Mouse (Mus musculus): Measurements from ENCODE around the gene Cbll1. TPM values are rescaled to one million over a fixed set of nuclear protein-coding genes. Genes with fewer than 3 reads are reported as not detected.

The Cbll1 gene
- 11.9 and 16.5 TPM in 2 replicates for polyA plus RNA-seq (2015; fragmentation: Nextera tagmentation; extraction: Ambion mirVana)

DNA sequence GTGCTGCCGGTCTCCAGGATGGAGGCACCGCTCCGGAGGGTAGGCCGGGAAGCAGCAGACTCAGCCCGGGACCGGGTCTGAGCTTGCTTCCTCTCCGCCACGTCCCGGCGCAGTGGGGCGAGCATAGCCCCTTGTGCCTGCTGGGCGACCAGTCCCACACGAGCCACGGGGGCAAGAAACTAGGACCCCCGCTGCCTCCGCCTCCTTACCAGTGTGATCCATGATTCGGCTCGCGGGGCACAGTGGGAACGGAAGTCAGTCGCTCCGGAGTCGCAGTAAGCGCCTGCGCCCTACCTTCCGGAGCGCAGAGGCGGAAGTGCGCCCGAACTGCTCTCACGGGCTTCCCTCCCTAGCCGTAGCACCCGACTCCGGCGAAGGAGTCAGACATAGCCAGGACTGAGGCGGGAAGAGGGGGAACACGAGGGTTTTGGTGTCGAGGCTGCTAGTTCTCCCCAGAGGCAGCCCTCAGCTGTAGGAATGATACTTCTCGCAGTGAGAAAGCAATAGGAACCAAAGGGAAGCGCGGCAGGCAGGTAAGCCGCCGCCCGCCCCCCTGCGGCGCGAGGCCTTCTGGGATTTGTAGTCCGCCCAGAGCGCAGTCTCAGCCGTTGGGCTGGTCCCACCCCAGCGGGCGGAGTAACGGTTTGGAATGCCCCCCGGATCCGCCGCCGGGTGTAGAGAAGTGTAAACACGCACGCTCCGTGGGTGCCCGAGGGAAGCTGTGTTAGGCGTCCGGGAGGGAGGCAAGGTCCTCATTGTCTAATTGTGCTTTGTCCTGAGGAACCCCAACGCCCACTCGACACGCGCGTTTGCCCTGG lies at the start of gene Cbll1:
Gene Cbll1, minus strand, starts transcription at position 303 of the 818 bp plus-strand sequence.
- Histone ChIP-seq H3K9me3 (ENCODE audit: low read length) (no peaks in the 10 kb centered on the region), H3K4me3 (ENCODE audit: low read length) (peak within 1 kb of the TSS; percentile 73), H3K9ac (replicated peaks; ENCODE audit: low read length) (peak within 1 kb of the TSS; percentile 88), H3K4me1 (ENCODE audit: insufficient read depth, low read length) (peaks cover 12% of the 10 kb centered on the region), H3K27me3 (ENCODE audit: insufficient read depth, low read length) (no peaks in the 10 kb centered on the region), H3K27ac (ENCODE audit: low read length) (peak within 1 kb of the TSS; percentile 93), H3K4me2 (replicated peaks; ENCODE audit: low read depth, low read length) (peak within 1 kb of the TSS; percentile 87), H3K36me3 (ENCODE audit: insufficient read depth, low read length) (peaks cover under 1% of the 10 kb centered on the region; the same call in 1 of the 2 replicates)
- peak; percentile 99 for ATAC-seq (ENCODE audit: low FRiP score, low TSS enrichment)
- WGBS, result under 1% methylated on average over 68 of the region's 68 CpGs

DNA sequence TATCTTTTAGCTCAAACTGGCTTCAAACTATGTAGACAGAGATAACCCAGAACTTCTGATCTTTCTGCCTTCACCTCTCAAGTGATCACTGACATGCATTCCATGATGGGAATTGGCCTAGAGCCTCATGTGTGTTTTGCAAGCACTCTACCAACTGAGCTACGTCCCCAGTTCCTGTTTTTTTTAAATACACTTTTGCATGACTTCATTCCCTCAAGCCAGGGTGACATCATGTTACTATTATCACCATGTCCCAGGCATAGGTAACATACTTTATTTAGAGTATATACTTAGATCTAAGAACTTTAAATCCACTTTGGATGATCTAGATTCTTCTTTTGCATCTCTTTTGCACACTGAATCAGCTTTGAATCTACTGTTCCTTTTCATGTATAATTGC lies 46.6 kb upstream of the Cbll1 start:
- WGBS, result 71% methylated on average over 1 of the region's 1 CpGs
- Histone ChIP-seq H3K36me3 (ENCODE audit: insufficient read depth, low read length) (no peaks in the 10 kb centered on the region), H3K27ac (ENCODE audit: low read length) (no peak overlapping the region), H3K9ac (replicated peaks; ENCODE audit: low read length) (no peak overlapping the region), H3K4me3 (ENCODE audit: low read length) (no peak overlapping the region), H3K27me3 (ENCODE audit: insufficient read depth, low read length) (no peaks in the 10 kb centered on the region), H3K4me1 (ENCODE audit: insufficient read depth, low read length) (no peaks in the 10 kb centered on the region), H3K4me2 (replicated peaks; ENCODE audit: low read depth, low read length) (no peak overlapping the region), H3K9me3 (ENCODE audit: low read length) (no peaks in the 10 kb centered on the region)
- ATAC-seq (ENCODE audit: low FRiP score, low TSS enrichment), result no peak

DNA sequence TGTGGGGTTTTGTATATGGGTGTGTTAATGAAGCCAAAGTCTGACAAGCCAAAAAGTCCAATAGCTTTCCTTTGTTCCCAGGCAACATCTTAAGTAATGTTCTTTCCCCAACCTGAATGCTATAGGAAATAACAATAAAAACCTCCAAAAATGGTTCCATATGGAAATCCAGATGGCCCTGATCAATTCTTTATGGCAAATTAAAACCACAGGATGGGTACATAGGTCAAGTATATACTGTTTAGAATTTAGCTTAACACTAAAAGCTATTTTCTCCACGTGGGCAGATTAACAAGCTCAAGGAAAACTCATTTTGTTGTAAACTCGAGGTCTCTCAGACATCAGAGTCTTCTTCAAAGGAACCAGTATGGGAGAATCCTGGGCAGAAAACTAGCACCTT lies 45.8 kb upstream of the Cbll1 start:
- no peaks in the 10 kb centered on the region for H3K27me3 ChIP-seq (ENCODE audit: insufficient read depth, low read length)
- WGBS, result 43% methylated on average over 2 of the region's 2 CpGs
- H3K4me2 ChIP-seq (replicated peaks; ENCODE audit: low read depth, low read length), result no peak overlapping the region

DNA sequence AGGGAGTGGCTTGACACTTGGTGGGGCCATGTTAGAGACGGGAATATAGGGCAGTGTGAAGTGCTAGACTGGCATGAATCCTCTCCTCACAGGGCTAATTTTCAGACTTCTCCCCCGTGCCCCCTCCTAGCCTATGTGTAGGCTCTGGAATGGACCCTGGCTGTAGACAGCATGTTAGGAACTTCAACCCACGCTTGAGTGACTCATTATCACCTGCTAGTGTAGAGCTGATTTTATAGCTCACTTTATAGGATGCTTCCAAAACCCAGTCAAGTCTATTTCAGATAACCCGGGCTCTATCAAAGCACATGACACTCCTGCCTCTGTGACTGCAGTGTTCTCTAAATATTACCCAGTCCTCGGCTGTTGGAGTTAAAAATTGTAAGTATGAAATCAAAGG lies 42.1 kb upstream of the Cbll1 start:
- Histone ChIP-seq H3K4me3 (ENCODE audit: low read length) (no peak overlapping the region), H3K27ac (ENCODE audit: low read length) (no peak overlapping the region), H3K4me2 (replicated peaks; ENCODE audit: low read depth, low read length) (no peak overlapping the region), H3K4me1 (ENCODE audit: insufficient read depth, low read length) (no peaks in the 10 kb centered on the region), H3K27me3 (ENCODE audit: insufficient read depth, low read length) (no peaks in the 10 kb centered on the region), H3K9ac (replicated peaks; ENCODE audit: low read length) (no peak overlapping the region), H3K9me3 (ENCODE audit: low read length) (no peaks in the 10 kb centered on the region), H3K36me3 (ENCODE audit: insufficient read depth, low read length) (no peaks in the 10 kb centered on the region)
- WGBS, result 72% methylated on average over 5 of the region's 5 CpGs
- no peak for ATAC-seq (ENCODE audit: low FRiP score, low TSS enrichment)

More for the DNA sequence above, 45.8 kb upstream of the Cbll1 start:
- no peak for ATAC-seq (ENCODE audit: low FRiP score, low TSS enrichment)
- Histone ChIP-seq H3K36me3 (ENCODE audit: insufficient read depth, low read length) (no peaks in the 10 kb centered on the region), H3K9ac (replicated peaks; ENCODE audit: low read length) (no peak overlapping the region), H3K9me3 (ENCODE audit: low read length) (no peaks in the 10 kb centered on the region), H3K4me1 (ENCODE audit: insufficient read depth, low read length) (no peaks in the 10 kb centered on the region), H3K4me3 (ENCODE audit: low read length) (no peak overlapping the region), H3K27ac (ENCODE audit: low read length) (no peak overlapping the region)

DNA sequence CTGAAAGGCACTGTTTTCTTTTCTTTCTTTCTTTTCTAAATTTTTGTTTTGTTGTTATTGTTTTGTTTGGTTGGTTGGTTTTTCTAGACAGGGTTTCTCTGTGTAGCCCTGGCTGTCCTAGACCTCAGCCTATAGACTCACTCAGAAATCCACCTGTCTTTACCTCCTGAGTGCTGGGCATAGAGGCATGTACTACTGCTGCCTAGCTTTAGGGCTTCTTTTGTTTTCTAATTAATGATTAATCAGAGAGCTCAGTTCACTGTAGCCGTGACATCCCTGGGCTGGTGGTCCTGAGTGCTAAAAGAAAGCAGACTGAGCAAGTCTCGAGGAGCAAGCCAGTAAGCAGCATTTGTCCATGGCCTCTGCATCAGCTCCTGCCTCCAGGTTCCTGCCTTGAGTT lies 40.4 kb upstream of the Cbll1 start:
- no peak overlapping the region for H3K4me2 ChIP-seq (replicated peaks; ENCODE audit: low read depth, low read length)
- H3K36me3 ChIP-seq (ENCODE audit: insufficient read depth, low read length), result no peaks in the 10 kb centered on the region
- H3K27ac ChIP-seq (ENCODE audit: low read length), result no peak overlapping the region
- 0 out of 2 replicates have a peak, but pooled peaks cover 4% of the 10 kb centered on the region for H3K4me1 ChIP-seq (ENCODE audit: insufficient read depth, low read length)
- 65% methylated on average over 2 of the region's 2 CpGs for WGBS
- ATAC-seq (ENCODE audit: low FRiP score, low TSS enrichment), result no peak
- H3K9me3 ChIP-seq (ENCODE audit: low read length), result no peaks in the 10 kb centered on the region
- no peaks in the 10 kb centered on the region for H3K27me3 ChIP-seq (ENCODE audit: insufficient read depth, low read length)
- H3K9ac ChIP-seq (replicated peaks; ENCODE audit: low read length), result no peak overlapping the region
- no peak overlapping the region for H3K4me3 ChIP-seq (ENCODE audit: low read length)

DNA sequence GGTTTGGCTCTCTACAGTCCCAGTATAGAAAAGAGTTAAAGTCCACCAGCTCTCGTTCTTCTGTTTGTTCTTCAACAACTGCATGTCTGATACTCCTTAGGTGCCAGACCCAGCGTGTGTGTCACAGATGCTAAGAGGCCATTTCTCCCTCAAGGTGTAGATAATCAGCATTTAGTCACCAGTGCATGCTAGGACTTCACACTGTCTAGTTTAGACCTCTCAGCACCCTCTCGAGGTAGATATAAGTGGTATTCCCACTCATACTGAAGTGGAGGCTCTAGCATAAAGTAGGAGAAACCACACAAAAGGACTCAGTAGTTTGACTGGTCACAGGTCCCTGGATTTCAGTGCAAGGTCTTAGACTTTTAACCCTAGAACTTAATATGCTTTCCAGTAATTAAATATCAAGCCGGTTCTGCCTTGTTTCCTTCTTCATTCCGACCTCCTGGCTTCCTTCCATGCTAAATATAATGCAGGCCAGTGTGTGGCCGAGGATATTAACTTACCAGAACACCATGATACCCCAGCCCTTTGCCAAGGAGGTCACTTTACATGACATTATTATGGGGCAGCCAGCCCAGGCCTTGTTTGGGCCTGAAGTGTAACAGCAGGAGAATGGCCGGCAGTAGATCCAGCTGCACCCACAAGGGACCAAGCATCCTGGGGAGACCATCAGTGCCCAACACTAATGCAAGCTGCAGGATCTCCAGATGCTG lies 38.3 kb upstream of the Cbll1 start:
- H3K4me3 ChIP-seq (ENCODE audit: low read length), result no peak overlapping the region
- no peak overlapping the region for H3K27ac ChIP-seq (ENCODE audit: low read length)
- peaks cover 18% of the 10 kb centered on the region for H3K4me1 ChIP-seq (ENCODE audit: insufficient read depth, low read length)
- H3K9me3 ChIP-seq (ENCODE audit: low read length), result no peaks in the 10 kb centered on the region
- peak; percentile 49; the same call in 1 of the 2 replicates for ATAC-seq (ENCODE audit: low FRiP score, low TSS enrichment)
- H3K36me3 ChIP-seq (ENCODE audit: insufficient read depth, low read length), result no peaks in the 10 kb centered on the region
- no peak overlapping the region for H3K4me2 ChIP-seq (replicated peaks; ENCODE audit: low read depth, low read length)
- no peaks in the 10 kb centered on the region for H3K27me3 ChIP-seq (ENCODE audit: insufficient read depth, low read length)
- 26% methylated on average over 7 of the region's 7 CpGs for WGBS
- no peak overlapping the region for H3K9ac ChIP-seq (replicated peaks; ENCODE audit: low read length)

DNA sequence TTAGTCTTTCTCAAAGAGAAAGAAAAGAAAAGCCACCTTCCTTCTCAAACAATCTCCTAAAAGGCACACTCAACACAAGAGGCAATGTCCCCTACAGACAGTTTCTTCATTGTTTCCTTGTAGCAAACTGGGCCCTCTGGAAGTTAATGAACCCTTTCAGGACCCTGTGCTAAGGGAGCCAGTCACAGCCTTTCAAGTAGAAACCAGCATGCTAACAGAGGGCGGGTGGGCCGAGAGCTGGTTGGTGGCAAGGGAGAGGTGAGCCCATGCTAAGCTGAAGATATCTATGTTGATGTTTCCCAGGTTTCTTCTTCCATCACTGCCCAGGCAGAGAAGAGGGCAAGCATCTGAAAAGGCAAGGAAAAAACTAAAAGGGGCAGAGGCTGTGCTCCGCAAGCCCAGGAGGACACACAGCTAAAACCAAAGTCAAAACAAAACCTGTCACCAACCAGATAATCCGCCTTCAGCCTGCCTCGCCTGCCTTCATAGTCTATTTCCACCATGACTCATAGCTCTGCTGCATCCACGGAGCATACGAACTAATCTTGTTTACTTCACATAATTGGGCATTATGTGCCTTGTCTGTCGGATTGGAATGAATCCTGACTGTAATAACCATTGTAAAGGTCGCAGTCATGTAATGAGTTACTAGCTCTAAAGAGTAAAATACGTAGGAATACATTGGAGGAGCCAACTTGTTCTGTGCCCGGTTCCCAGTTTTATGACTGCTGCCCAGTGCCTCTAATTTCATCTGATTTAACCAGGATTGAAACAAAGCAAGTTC lies 34.8 kb upstream of the Cbll1 start:
- WGBS, result 64% methylated on average over 11 of the region's 11 CpGs
- peak; percentile 72; the same call in 1 of the 2 replicates for ATAC-seq (ENCODE audit: low FRiP score, low TSS enrichment)
- peak overlapping the region; percentile 72 for H3K27ac ChIP-seq (ENCODE audit: low read length)
- no peaks in the 10 kb centered on the region for H3K9me3 ChIP-seq (ENCODE audit: low read length)
- no peak overlapping the region for H3K9ac ChIP-seq (replicated peaks; ENCODE audit: low read length)
- 0 out of 2 replicates have a peak overlapping the region, but pooled peaks have one; percentile 18 for H3K4me2 ChIP-seq (replicated peaks; ENCODE audit: low read depth, low read length)
- no peaks in the 10 kb centered on the region for H3K27me3 ChIP-seq (ENCODE audit: insufficient read depth, low read length)
- H3K4me3 ChIP-seq (ENCODE audit: low read length), result no peak overlapping the region
- H3K4me1 ChIP-seq (ENCODE audit: insufficient read depth, low read length), result peaks cover 18% of the 10 kb centered on the region
- H3K36me3 ChIP-seq (ENCODE audit: insufficient read depth, low read length), result no peaks in the 10 kb centered on the region

DNA sequence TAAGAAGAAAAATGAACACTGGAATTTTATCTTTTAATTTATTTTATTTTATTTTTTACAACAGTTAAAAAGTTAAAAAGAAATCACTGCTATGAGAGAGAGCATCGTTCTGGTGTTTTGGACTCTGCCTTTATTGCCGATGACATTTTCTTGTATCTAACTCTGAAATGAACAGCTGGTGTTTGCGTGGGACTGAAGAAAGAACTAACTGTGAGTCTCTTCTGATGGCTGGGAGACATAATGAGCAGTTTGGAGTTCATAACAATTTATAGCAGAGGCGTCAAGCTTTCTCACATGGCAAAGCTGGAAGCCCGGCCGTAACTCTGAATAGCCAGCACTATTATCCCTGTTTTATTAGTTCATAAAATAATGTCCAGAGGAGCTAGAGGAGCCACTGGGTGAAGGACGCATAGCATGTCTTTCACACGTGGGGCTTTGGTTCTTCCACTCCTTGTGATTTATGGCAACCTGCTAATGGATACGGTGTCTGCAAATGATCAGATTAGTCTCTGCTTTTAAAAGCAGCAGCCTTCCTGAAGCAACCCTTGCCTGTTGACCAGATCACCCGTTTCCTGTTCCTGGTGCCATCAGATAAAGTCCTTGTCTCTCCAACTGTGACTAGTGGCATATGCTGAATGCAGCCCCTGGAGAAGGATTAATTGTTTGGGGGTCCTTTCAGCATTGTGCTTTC lies 33.9 kb upstream of the Cbll1 start:
- WGBS, result 28% methylated on average over 10 of the region's 10 CpGs

DNA sequence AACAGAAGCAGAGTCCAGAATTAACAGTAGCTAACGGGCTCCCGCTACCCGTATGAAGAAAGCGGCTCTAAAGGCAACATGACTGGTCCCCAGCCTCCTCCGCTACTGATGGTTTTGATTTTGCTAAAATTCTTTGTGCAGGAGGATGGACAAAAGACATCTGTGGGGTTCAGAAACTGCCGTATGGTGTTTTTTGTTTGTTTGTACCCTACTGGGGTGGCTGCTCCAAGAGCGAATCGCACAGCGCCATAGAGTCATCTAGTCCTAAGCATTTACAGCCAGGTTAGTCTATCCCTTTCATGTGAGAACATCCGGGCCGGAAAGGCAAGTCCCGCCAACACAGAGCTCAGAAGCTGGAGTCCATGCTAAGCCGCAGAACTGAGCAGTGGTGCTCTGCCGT lies 32.6 kb upstream of the Cbll1 start:
- Histone ChIP-seq H3K36me3 (ENCODE audit: insufficient read depth, low read length) (no peaks in the 10 kb centered on the region), H3K4me3 (ENCODE audit: low read length) (no peak overlapping the region), H3K27ac (ENCODE audit: low read length) (no peak overlapping the region), H3K9me3 (ENCODE audit: low read length) (no peaks in the 10 kb centered on the region), H3K4me2 (replicated peaks; ENCODE audit: low read depth, low read length) (no peak overlapping the region), H3K27me3 (ENCODE audit: insufficient read depth, low read length) (no peaks in the 10 kb centered on the region), H3K9ac (replicated peaks; ENCODE audit: low read length) (no peak overlapping the region), H3K4me1 (ENCODE audit: insufficient read depth, low read length) (peaks cover 18% of the 10 kb centered on the region)
- no peak for ATAC-seq (ENCODE audit: low FRiP score, low TSS enrichment)
- WGBS, result 79% methylated on average over 14 of the region's 14 CpGs

More for the DNA sequence above, 33.9 kb upstream of the Cbll1 start:
- Histone ChIP-seq H3K4me2 (replicated peaks; ENCODE audit: low read depth, low read length) (no peak overlapping the region), H3K36me3 (ENCODE audit: insufficient read depth, low read length) (no peaks in the 10 kb centered on the region), H3K9me3 (ENCODE audit: low read length) (no peaks in the 10 kb centered on the region), H3K9ac (replicated peaks; ENCODE audit: low read length) (no peak overlapping the region), H3K4me3 (ENCODE audit: low read length) (no peak overlapping the region), H3K4me1 (ENCODE audit: insufficient read depth, low read length) (peaks cover 18% of the 10 kb centered on the region), H3K27me3 (ENCODE audit: insufficient read depth, low read length) (no peaks in the 10 kb centered on the region), H3K27ac (ENCODE audit: low read length) (peak overlapping the region; percentile 72)
- no peak for ATAC-seq (ENCODE audit: low FRiP score, low TSS enrichment)
